ENCODE assay signal across 9 mouse cellular contexts in the genomic region with DNA sequence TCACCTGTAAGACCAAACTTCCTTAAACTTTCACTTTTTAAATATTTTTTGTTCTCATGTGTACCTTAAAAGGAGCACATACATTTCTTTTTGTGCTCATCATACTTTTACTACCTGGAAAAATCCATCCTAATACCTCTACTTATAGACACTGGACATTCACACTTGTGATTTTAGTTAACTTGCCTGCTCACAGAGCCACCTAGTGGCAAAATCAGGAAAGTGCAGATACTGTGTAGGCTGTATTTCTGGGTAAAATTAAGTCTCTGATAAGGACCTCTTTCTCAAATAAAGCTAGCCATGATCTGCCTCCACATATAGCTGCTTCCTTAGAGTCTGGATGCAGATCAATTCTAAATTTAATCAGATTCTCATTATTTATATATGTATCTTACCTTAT.
DNase-seq lines count a peak whose midpoint lies in the region; ATAC-seq and TF ChIP-seq lines count a peak whose summit lies in the region.
"Had no signal": no experiment of that assay in that cellular context is flagged by ENCODE, and none has a peak within 500 bp of the region (broad histone marks: within the 10 kb centered on the region; RNA-seq: fewer than 3 reads in every experiment).

No protein-coding gene starts in this region.

- no peaks in the 10 kb centered on the region for H3K27me3 ChIP-seq in midbrain, embryonic 13.5 days
- H3K27me3 ChIP-seq in midbrain, embryonic 10.5 days (ENCODE audit: low read depth, poor library complexity, severe bottlenecking) = no peaks in the 10 kb centered on the region
- no peaks in the 10 kb centered on the region for H3K27me3 ChIP-seq in lung, postnatal 0 days (replicated peaks; ENCODE audit: insufficient read depth, low read length)

- no peak overlapping the region for H3K4me2 ChIP-seq in midbrain, embryonic 13.5 days (replicated peaks)
- no peak overlapping the region for H3K4me2 ChIP-seq in lung, postnatal 0 days (replicated peaks; ENCODE audit: low read depth, low read length)

- H3K36me3 ChIP-seq in midbrain, embryonic 13.5 days = no peaks in the 10 kb centered on the region
- H3K36me3 ChIP-seq in midbrain, embryonic 10.5 days = no peaks in the 10 kb centered on the region
- no peaks in the 10 kb centered on the region for H3K36me3 ChIP-seq in lung, postnatal 0 days (ENCODE audit: insufficient read depth, low read length)

- ATAC-seq in frontal cortex, adult (ENCODE audit: low TSS enrichment) = 0 out of 2 replicates have a peak, but pooled peaks have one; percentile 35
- ATAC-seq in midbrain, embryonic 13.5 days = peak; percentile 4; the same call in 1 of the 2 replicates
- no peak for ATAC-seq in lung, postnatal 0 days

- H3K9ac ChIP-seq in midbrain, embryonic 13.5 days (replicated peaks) = no peak overlapping the region
- H3K9ac ChIP-seq in lung, postnatal 0 days (replicated peaks; ENCODE audit: low read depth) = no peak overlapping the region

- H3K4me3 ChIP-seq in midbrain, embryonic 13.5 days (replicated peaks) = no peak overlapping the region
- H3K4me3 ChIP-seq in midbrain, embryonic 10.5 days = no peak overlapping the region
- no peak overlapping the region for H3K4me3 ChIP-seq in lung, postnatal 0 days (ENCODE audit: low read depth, low read length)
- H3K4me3 ChIP-seq: myocyte had no signal

- no peaks in the 10 kb centered on the region for H3K9me3 ChIP-seq in midbrain, embryonic 13.5 days
- no peaks in the 10 kb centered on the region for H3K9me3 ChIP-seq in midbrain, embryonic 10.5 days (replicated peaks)
- H3K9me3 ChIP-seq in lung, postnatal 0 days (ENCODE audit: low read length) = no peaks in the 10 kb centered on the region

- TF ChIP-seq CTCF in lung, postnatal 0 days (IDR thresholded peaks at IDR 0.05) = peak; percentile 60

- TF ChIP-seq EP300 in lung, postnatal 0 days (IDR thresholded peaks at IDR 0.05) = no peak

- H3K27ac ChIP-seq in midbrain, embryonic 13.5 days = no peak overlapping the region
- H3K27ac ChIP-seq in midbrain, embryonic 10.5 days (replicated peaks) = no peak overlapping the region
- no peak overlapping the region for H3K27ac ChIP-seq in lung, postnatal 0 days (ENCODE audit: low read length)

- no peak for DNase-seq in frontal cortex, postnatal 25 days (ENCODE audit: low spot score in 2 of 2)
- DNase-seq in midbrain, embryonic 10.5 days (ENCODE audit: low spot score) = no peak
- DNase-seq in cerebellum, postnatal 10 days = peak; percentile 54 to 63
- DNase-seq in lung, postnatal 0 days (ENCODE audit: low spot score) = no peak
- DNase-seq in urinary bladder, postnatal 10 days (ENCODE audit: low spot score) = no peak
- no peak for DNase-seq in left cerebral cortex, adult 8-10 months (ENCODE audit: low spot score in 2 of 2)

- no peaks in the 10 kb centered on the region for H3K4me1 ChIP-seq in midbrain, embryonic 13.5 days (replicated peaks)
- H3K4me1 ChIP-seq in midbrain, embryonic 10.5 days = no peaks in the 10 kb centered on the region
- no peaks in the 10 kb centered on the region for H3K4me1 ChIP-seq in lung, postnatal 0 days (ENCODE audit: insufficient read depth, low read depth, low read length)

Comparison
In these comparisons a context has a peak if more than half of its experiments do, and no peak if none do; other contexts are left out.
1. DNase-seq: peak in cerebellum, postnatal 10 days (2 of 2); none in frontal cortex, postnatal 25 days (0 of 2), midbrain, embryonic 10.5 days (single experiment), lung, postnatal 0 days (single experiment), urinary bladder, postnatal 10 days (single experiment) and left cerebral cortex, adult 8-10 months (0 of 2).